Mouse (Mus musculus) brown adipose tissue, adult 24 weeks (tissue): ENCODE results near the gene Notch2. TPM values are rescaled to one million over a fixed set of nuclear protein-coding genes. Genes with fewer than 3 reads are reported as not detected.
"Not testable (repeated sequence)": the region's sequence is repeated elsewhere in the genome, so short reads cannot be mapped to it uniquely, and the experiment has no call there.

Source experiments
- H3K27ac ChIP-seq: fragments of 200-500 bp; replicated peaks from 2 replicates; pipeline ENCODE4 v1.5.1; 2012; ENCODE audit warnings: low read depth, mild to moderate bottlenecking, low read length
- H3K4me1 ChIP-seq: fragments of 200-500 bp; 2 replicates; pipeline ENCODE4 v1.6.1; 2012; ENCODE audit warnings: low read length, mixed read lengths; ENCODE audit not compliant: control insufficient read depth, insufficient read depth, insufficient read length
- H3K4me3 ChIP-seq: fragments of 200-500 bp; 2 replicates; pipeline ENCODE4 v1.5.1; 2012; ENCODE audit warnings: low read depth, mild to moderate bottlenecking, low read length, moderate library complexity; ENCODE audit not compliant: insufficient read depth
- polyA plus RNA-seq: library from polyadenylated mRNA; stranded (reverse); fragments of >200 nt; gene quantifications from 2 replicates; pipeline ENCODE4 v1.2.4, GENCODE M21; 2012; ENCODE audit not compliant: missing spikeins, insufficient read depth, insufficient read length

The Notch2 gene
- polyA plus RNA-seq, 1 experiment: 7.2 TPM

GRCm38 (mm10) chr3:98127775-98128174, 114.4 kb downstream of the Notch2 start:
- Histone ChIP-seq H3K4me3 (no peak overlapping the region), H3K4me1 (no peaks in the 10 kb centered on the region), H3K27ac (no peak overlapping the region)

- Histone ChIP-seq H3K4me1 (no peaks in the 10 kb centered on the region), H3K4me3 (no peak overlapping the region), H3K27ac (no peak overlapping the region)
These were observed 115.4 kb downstream of the Notch2 start for GRCm38 (mm10) chr3:98128716-98129115.

GRCm38 (mm10) chr3:98132140-98132539, 118.8 kb downstream of the Notch2 start:
- not testable (repeated sequence) for H3K4me1 ChIP-seq, H3K27ac ChIP-seq, H3K4me3 ChIP-seq

- Histone ChIP-seq H3K27ac (no peak overlapping the region), H3K4me3 (no peak overlapping the region), H3K4me1 (no peaks in the 10 kb centered on the region)
These were observed 119.3 kb downstream of the Notch2 start for GRCm38 (mm10) chr3:98132636-98133035.

- Histone ChIP-seq H3K27ac (no peak overlapping the region), H3K4me1 (no peaks in the 10 kb centered on the region), H3K4me3 (no peak overlapping the region)
These were observed 128.1 kb downstream of the Notch2 start for GRCm38 (mm10) chr3:98141456-98141855.

- no peak overlapping the region for H3K4me3 ChIP-seq
- no peaks in the 10 kb centered on the region for H3K4me1 ChIP-seq
- no peak overlapping the region for H3K27ac ChIP-seq
These were observed 129.5 kb downstream of the Notch2 start for GRCm38 (mm10) chr3:98142862-98143261.

GRCm38 (mm10) chr3:98145204-98145603, 131.9 kb downstream of the Notch2 start:
- Histone ChIP-seq H3K4me1 (no peaks in the 10 kb centered on the region), H3K27ac (no peak overlapping the region), H3K4me3 (no peak overlapping the region)

- Histone ChIP-seq H3K27ac (no peak overlapping the region), H3K4me1 (no peaks in the 10 kb centered on the region), H3K4me3 (no peak overlapping the region)
These were observed 133.4 kb downstream of the Notch2 start for GRCm38 (mm10) chr3:98146471-98147410.

GRCm38 (mm10) chr3:98147706-98148105, 134.4 kb downstream of the Notch2 start:
- Histone ChIP-seq H3K4me3 (no peak overlapping the region), H3K4me1 (no peaks in the 10 kb centered on the region), H3K27ac (no peak overlapping the region)

- H3K4me3 ChIP-seq: no peak overlapping the region
- no peaks in the 10 kb centered on the region for H3K4me1 ChIP-seq
- no peak overlapping the region for H3K27ac ChIP-seq
These were observed 136.6 kb downstream of the Notch2 start for GRCm38 (mm10) chr3:98149881-98150280.

GRCm38 (mm10) chr3:98151016-98151415, 137.7 kb downstream of the Notch2 start:
- Histone ChIP-seq H3K4me1 (no peaks in the 10 kb centered on the region), H3K4me3 (no peak overlapping the region), H3K27ac (no peak overlapping the region)

- Histone ChIP-seq H3K4me1 (no peaks in the 10 kb centered on the region), H3K27ac (no peak overlapping the region), H3K4me3 (no peak overlapping the region)
These were observed 140.1 kb downstream of the Notch2 start for GRCm38 (mm10) chr3:98153460-98153859.

- Histone ChIP-seq H3K4me3 (no peak overlapping the region), H3K4me1 (no peaks in the 10 kb centered on the region), H3K27ac (no peak overlapping the region)
These were observed 142.8 kb downstream of the Notch2 start for GRCm38 (mm10) chr3:98156158-98156557.

GRCm38 (mm10) chr3:98157073-98157472, 143.7 kb downstream of the Notch2 start:
- H3K4me1 ChIP-seq: no peaks in the 10 kb centered on the region
- H3K27ac ChIP-seq: no peak overlapping the region
- no peak overlapping the region for H3K4me3 ChIP-seq

GRCm38 (mm10) chr3:98157585-98157984, 144.3 kb downstream of the Notch2 start:
- Histone ChIP-seq H3K4me1 (no peaks in the 10 kb centered on the region), H3K4me3 (no peak overlapping the region), H3K27ac (no peak overlapping the region)

- no peak overlapping the region for H3K4me3 ChIP-seq
- H3K4me1 ChIP-seq: no peaks in the 10 kb centered on the region
- no peak overlapping the region for H3K27ac ChIP-seq
These were observed 145.3 kb downstream of the Notch2 start for GRCm38 (mm10) chr3:98158646-98159045.
